Mouse (Mus musculus) C2C12 (cell line): ENCODE results near the gene Gcn1l1. TPM values are rescaled to one million over a fixed set of nuclear protein-coding genes. Genes with fewer than 3 reads are reported as not detected.

Experiments used
- H3K27me3 ChIP-seq: one replicate; pipeline ENCODE4 v1.6.1; 2011; ENCODE audit not compliant: control insufficient read depth, insufficient read depth, insufficient read length
- H3K36me3 ChIP-seq: one replicate; pipeline ENCODE4 v1.6.1; 2011; ENCODE audit not compliant: control insufficient read depth, insufficient read depth
- H3K4me3 ChIP-seq: one replicate; pipeline ENCODE4 v1.5.1; 2011; ENCODE audit warnings: mild to moderate bottlenecking, control low read depth; ENCODE audit not compliant: poor library complexity, insufficient read depth, severe bottlenecking
- H3K79me2 ChIP-seq: one replicate; pipeline ENCODE4 v1.6.1; 2011; ENCODE audit not compliant: control insufficient read depth, insufficient read depth
- H3K79me3 ChIP-seq: one replicate; pipeline ENCODE4 v1.6.1; 2011; ENCODE audit warnings: low read depth, control low read depth
- H3ac ChIP-seq: one replicate; pipeline ENCODE3; 2011; ENCODE audit warnings: low read depth; ENCODE audit not compliant: control insufficient read depth, insufficient read length
- CEBPB ChIP-seq: IDR thresholded peaks from one replicate; pipeline ENCODE4 v1.6.1; 2011; ENCODE audit warnings: low read depth, mild to moderate bottlenecking, control low read depth, moderate library complexity
- CTCF ChIP-seq: IDR thresholded peaks from one replicate; pipeline ENCODE4 v1.5.1; 2011; ENCODE audit not compliant: control insufficient read depth, insufficient read depth, insufficient read length
- FOSL1 ChIP-seq: IDR thresholded peaks from one replicate; pipeline ENCODE4 v1.8.0; 2011; ENCODE audit warnings: mild to moderate bottlenecking, low read length; ENCODE audit not compliant: poor library complexity, insufficient read depth, severe bottlenecking
- MAX ChIP-seq: IDR thresholded peaks from one replicate; pipeline ENCODE4 v1.6.1; 2011; ENCODE audit warnings: mild to moderate bottlenecking, control low read depth
- MYOD1 ChIP-seq: IDR thresholded peaks from one replicate; pipeline ENCODE4 v1.6.1; 2011; ENCODE audit warnings: low read depth; ENCODE audit not compliant: control insufficient read depth, insufficient read length
- MYOG ChIP-seq: IDR thresholded peaks from one replicate; pipeline ENCODE4 v1.6.1; 2011; ENCODE audit not compliant: control insufficient read depth, insufficient read length; ENCODE audit errors: extremely low read depth
- USF1 ChIP-seq: IDR thresholded peaks from one replicate; pipeline ENCODE4 v1.6.1; 2011; ENCODE audit warnings: low read depth, mild to moderate bottlenecking, control low read depth, moderate library complexity
- microRNA-seq: library from miRNA; unstranded; fragments of <30 nt; microRNA quantifications from one replicate; pipeline ENCODE4, GENCODE M21; 2019; ENCODE audit warnings: borderline microRNAs expressed
- polyA plus RNA-seq: library from polyadenylated mRNA; unstranded; fragments of >200 nt; fragmentation: generic; extraction: Trizol; gene quantifications from one replicate; pipeline ENCODE4 v1.2.1, GENCODE M21; 2012; ENCODE audit warnings: missing spikeins

The Gcn1l1 gene
- polyA plus RNA-seq, 1 experiment, result 46.2 TPM

GRCm38 (mm10) chr5:115667894-115668293 is 102.8 kb downstream of the Gcn1l1 start:
- no peaks in the 10 kb centered on the region for H3K79me2 ChIP-seq
- H3K27me3 ChIP-seq, result peaks cover 87% of the 10 kb centered on the region
- TF ChIP-seq MYOG, result no peak
- TF ChIP-seq CEBPB, result no peak
- TF ChIP-seq MAX, result no peak
- TF ChIP-seq CTCF, result no peak
- TF ChIP-seq MYOD1, result no peak
- TF ChIP-seq FOSL1, result no peak
- no peak for TF ChIP-seq USF1
- H3K79me3 ChIP-seq, result no peaks in the 10 kb centered on the region
- H3K36me3 ChIP-seq, result no peaks in the 10 kb centered on the region
- H3ac ChIP-seq, result no peak overlapping the region
- no peak overlapping the region for H3K4me3 ChIP-seq

GRCm38 (mm10) chr5:115668986-115669385 is 103.9 kb downstream of the Gcn1l1 start:
- TF ChIP-seq MYOD1, result no peak
- TF ChIP-seq FOSL1, result no peak
- TF ChIP-seq MYOG, result no peak
- no peak for TF ChIP-seq MAX
- no peak for TF ChIP-seq USF1
- TF ChIP-seq CEBPB, result no peak
- no peak for TF ChIP-seq CTCF
- H3ac ChIP-seq, result no peak overlapping the region
- no peaks in the 10 kb centered on the region for H3K79me3 ChIP-seq
- no peaks in the 10 kb centered on the region for H3K36me3 ChIP-seq
- H3K79me2 ChIP-seq, result no peaks in the 10 kb centered on the region
- peaks cover 88% of the 10 kb centered on the region for H3K27me3 ChIP-seq
- H3K4me3 ChIP-seq, result no peak overlapping the region

- no peak for TF ChIP-seq CTCF
- no peak for TF ChIP-seq MAX
- TF ChIP-seq CEBPB, result no peak
- Histone ChIP-seq H3ac (no peak overlapping the region), H3K79me3 (no peaks in the 10 kb centered on the region), H3K4me3 (no peak overlapping the region), H3K36me3 (no peaks in the 10 kb centered on the region), H3K27me3 (peaks cover 92% of the 10 kb centered on the region), H3K79me2 (no peaks in the 10 kb centered on the region)
Observed at GRCm38 (mm10) chr5:115669974-115670373, 104.9 kb downstream of the Gcn1l1 start.

GRCm38 (mm10) chr5:115670406-115670805 is 105.4 kb downstream of the Gcn1l1 start:
- Histone ChIP-seq H3K4me3 (no peak overlapping the region), H3K27me3 (peaks cover 95% of the 10 kb centered on the region), H3K36me3 (no peaks in the 10 kb centered on the region), H3K79me3 (no peaks in the 10 kb centered on the region), H3K79me2 (no peaks in the 10 kb centered on the region), H3ac (no peak overlapping the region)
- TF ChIP-seq MAX (no peak), MYOD1 (no peak), CEBPB (no peak), USF1 (no peak), CTCF (no peak), MYOG (no peak), FOSL1 (no peak)

GRCm38 (mm10) chr5:115671846-115672245 is 106.8 kb downstream of the Gcn1l1 start:
- Histone ChIP-seq H3K79me3 (no peaks in the 10 kb centered on the region), H3K36me3 (no peaks in the 10 kb centered on the region), H3K27me3 (peaks cover 83% of the 10 kb centered on the region), H3ac (no peak overlapping the region), H3K79me2 (no peaks in the 10 kb centered on the region), H3K4me3 (no peak overlapping the region)
- TF ChIP-seq CEBPB (no peak), CTCF (no peak), USF1 (no peak), FOSL1 (no peak), MYOG (no peak), MYOD1 (no peak), MAX (no peak)

Small RNA genes lying within 50 kb of the gene (microRNA-seq; reads per million reads assigned to microRNA genes)
- gene Mir7029, result 0.20 reads per million
- 0.20 reads per million for gene Mir7030

Other genes with a start within 250 kb of the Gcn1l1 start
- 113 TPM for gene Srsf9, start 238.1 kb upstream of the Gcn1l1 start, polyA plus RNA-seq
- gene Gatc, start 224.1 kb upstream of the Gcn1l1 start, polyA plus RNA-seq, result 9.3 TPM
- 36.8 TPM for gene Triap1, start 224.0 kb upstream of the Gcn1l1 start, polyA plus RNA-seq
- 1,861 TPM for gene Cox6a1, start 216.3 kb upstream of the Gcn1l1 start, polyA plus RNA-seq
- gene Msi1, start 135.7 kb upstream of the Gcn1l1 start, polyA plus RNA-seq, result 0.90 TPM
- gene Pla2g1b, start 99.0 kb upstream of the Gcn1l1 start, polyA plus RNA-seq, result not detected
- gene Sirt4, start 80.5 kb upstream of the Gcn1l1 start, polyA plus RNA-seq, result 9.2 TPM
- 46.8 TPM for gene Pxn, start 58.6 kb upstream of the Gcn1l1 start, polyA plus RNA-seq
- gene Rplp0, start 5.8 kb upstream of the Gcn1l1 start, polyA plus RNA-seq, result 5,791 TPM
- 52.0 TPM for gene Rab35, start 66.7 kb downstream of the Gcn1l1 start, polyA plus RNA-seq
- gene Bicdl1, start 166.4 kb downstream of the Gcn1l1 start, polyA plus RNA-seq, result 2.4 TPM